Mouse (Mus musculus) lung, postnatal 4 days (tissue): ENCODE measurements around the gene Ahnak.
"Not testable (repeated sequence)": the region's sequence is repeated elsewhere in the genome, so short reads cannot be mapped to it uniquely, and the experiment has no call there.

Source experiments
- DNase-seq, 2 experiments: peaks; one replicate each; pipeline ENCODE4 v3.0.0; 2021

The Ahnak gene

DNA sequence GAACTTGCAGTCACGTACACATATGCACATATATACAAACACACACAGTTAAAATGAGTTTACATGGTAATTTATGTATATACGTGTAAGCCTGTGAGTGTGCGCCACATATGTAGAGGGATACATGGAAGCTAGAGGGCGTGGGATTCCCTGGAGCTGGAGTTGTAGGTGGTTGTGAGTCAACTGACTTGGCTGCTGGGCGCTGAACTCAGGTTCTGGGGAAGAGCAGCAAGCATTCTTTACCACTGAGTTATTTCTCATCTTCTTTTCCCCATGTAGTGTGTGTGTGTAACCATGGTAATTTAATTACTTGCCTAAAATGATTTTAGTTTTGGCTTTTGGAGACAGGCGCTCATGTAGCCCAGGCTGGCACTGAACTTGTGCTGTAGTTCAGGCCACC, 7.5 kb downstream of the Ahnak start:
- no peak for DNase-seq

- peak; percentile 91 to 95 for DNase-seq
Measured at GRCm38 (mm10) chr19:8997546-8997945, 8.5 kb downstream of the Ahnak start.

GRCm38 (mm10) chr19:8998546-8998945, 9.5 kb downstream of the Ahnak start:
- peak in 1 of 2 experiments; percentile 11 for DNase-seq

DNA sequence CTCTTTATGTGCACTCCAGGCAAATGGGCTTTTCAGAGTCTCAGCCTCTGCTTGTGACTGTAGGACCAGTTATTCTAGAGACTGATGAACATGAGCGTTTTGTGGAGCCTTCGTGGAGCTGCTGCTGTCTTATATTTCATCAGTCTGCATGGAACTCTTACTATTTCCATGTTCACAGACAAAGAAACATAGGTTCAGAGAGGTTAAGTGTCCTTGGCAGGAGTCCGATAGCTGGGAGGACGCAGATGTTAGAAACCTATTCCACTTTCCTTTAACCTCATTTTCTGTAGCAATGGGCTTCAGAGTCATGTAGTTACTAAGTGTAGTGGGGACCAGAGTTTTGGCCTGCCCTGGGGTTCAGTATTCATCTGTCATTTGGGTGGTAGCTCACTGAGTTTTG, 10.1 kb downstream of the Ahnak start:
- DNase-seq, result peak in 1 of 2 experiments; percentile 5

- DNase-seq, result not testable (repeated sequence)
Measured at GRCm38 (mm10) chr19:9006915-9007314, 17.8 kb downstream of the Ahnak start.

GRCm38 (mm10) chr19:9019298-9019697, 30.2 kb downstream of the Ahnak start:
- no peak for DNase-seq

DNA sequence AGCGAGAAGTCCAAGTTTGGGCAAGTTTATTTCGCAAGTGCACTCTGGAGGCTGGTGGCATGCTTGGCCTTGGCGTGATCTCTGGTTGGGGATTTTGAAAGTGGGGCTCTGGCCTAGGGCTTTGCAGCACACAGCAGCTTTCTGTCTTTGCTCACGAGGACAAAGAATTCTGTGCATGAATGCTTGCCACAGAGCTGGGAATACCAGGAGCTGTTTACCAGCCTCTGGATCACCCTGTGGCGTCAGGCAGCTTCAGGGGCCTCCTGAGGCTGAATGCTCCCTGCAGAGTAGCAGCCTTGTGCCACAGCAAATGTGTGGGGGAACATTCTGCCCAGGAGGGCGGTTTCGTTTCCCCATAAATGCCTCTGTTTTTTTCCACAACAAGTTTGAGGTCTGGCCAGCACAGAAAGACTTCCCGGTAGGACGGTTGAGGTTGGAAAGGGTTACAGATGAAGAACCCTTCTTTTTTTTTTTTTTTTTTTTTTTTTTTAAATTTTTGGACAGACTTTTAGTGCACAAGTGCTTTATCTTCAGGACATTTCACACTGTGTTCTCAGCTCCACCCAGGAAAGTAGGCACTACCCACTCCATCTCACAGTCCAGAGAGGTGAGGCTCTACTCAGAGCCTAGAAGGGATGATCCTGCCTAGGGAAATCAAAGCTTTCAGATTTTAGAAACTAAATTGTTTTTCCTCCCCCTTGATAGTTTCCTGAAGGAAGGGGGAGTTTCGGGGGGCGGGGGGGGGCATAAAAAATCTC, 34.1 kb downstream of the Ahnak start:
- peak; percentile 57 to 60 for DNase-seq

DNA sequence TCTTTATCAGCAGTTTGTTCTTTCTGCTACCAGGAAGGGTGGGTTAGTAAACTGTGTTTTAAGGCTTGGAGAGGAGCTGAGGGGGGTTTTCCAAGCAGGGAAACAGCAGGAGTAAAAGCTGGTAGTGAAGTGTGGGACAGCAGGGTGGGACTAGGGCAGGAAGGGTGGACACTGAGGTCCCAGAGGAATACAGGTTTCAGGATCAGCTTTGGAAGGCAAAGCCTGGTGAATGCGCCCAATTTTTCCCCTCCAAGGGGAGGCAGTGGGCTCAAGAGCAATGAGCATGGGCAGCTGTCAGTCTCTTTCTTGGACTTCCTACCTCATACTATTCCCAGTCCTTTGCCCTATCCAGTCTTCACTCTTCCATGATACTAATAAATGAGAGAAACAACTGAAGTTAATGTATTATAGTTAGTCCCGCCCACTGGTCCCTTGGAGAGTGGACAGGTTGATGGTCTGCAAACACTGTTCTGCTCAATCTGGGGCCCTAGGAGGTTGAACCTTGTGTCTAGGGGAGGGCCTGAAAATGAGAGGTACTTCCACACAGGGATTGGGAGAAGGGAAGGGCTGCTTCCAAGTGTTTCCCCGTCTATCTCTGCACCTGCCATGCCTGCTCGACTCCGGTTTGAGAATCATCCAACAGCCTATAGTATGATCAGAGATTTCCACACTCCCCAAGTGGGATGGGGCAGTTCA, 36.6 kb downstream of the Ahnak start:
- DNase-seq, result no peak

DNA sequence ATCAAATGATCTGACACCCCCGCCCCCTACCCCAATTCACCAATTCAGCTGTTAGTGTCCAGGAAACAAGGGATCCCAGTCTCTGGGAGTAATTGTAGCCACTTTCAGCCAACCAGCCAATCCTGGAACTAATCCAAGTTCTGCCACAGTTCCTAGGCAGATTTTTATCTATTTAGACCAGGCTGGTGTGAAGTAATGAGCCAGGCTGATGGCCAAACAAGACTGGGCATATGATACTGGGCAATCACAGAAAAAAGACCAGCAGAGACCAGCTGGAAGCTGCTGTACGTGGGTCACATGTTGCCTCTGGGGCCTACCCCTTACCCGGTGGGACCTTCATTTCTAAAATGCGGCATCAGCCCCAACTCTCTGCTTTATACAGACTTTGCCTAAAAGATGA, 37.5 kb downstream of the Ahnak start:
- no peak for DNase-seq

DNA sequence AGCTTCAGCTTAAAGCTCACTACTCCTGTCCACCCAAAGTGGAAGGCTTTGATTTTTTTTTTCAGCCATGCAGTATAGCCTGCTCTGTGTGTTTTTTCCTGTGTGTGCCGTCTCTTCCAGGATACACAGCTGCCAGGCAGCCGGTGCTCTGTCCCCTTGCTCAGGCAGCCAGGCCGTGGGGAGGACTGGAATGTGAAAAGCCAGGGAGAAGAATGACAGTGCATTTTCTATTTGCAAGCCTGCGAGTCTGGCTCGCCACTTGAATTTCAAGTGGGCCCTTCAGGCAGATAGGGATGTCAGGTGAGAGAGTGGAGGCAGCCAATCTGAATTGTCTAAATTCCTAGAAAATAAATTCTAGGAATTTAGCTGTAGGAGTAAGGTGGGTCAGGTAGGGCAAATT, 38.7 kb downstream of the Ahnak start:
- DNase-seq, result peak; percentile 72 to 87

DNA sequence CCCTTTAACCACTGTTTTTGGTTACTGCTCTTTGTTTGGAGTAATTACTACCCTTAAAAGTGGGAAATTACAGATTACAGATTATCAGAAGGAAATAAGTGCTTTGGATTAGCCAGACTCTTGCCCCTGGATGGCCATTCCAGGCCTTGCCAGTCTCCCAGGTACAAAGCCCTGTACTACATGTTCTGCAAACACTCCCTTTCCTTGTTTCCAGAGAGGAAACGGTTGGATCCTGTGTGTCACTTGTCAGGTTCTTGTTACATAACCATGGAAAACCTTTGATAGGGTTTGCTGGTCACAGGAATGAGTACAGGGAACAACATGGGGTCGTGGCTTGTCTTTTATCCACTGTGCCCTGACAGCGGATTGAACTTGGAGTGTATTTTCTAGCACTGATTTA, 39.3 kb downstream of the Ahnak start:
- DNase-seq, result no peak

DNA sequence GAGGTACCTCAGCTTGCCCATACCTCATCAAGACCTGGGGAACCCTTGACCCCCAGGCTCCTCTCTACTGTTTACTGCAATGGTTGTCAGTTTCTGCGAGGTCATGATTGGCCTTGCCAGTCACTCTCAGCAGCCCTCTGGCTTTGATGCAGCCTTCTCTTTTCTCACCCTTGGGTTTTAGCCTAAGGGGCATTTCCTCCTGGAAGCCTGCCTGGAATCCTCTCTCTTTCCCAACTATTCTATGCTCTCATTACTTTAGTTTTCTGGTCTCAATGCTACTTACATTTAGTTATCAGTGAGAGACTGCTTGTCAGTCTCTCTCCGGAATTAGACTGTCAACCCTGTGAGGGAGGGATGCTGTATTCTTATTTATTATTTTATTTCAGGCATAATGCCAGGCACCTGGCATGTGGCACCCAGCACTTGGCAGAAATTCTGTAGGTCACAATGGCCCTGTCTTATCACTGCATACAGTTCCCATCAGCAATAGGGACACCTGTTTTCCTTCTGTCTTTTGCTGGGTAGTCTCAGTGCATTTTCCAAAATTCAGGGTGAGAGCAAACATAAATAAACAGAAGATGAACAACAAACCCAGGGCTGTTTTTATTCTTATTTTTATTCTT, 40.7 kb downstream of the Ahnak start:
- DNase-seq, result no peak

GRCm38 (mm10) chr19:9032502-9033129, 43.5 kb downstream of the Ahnak start:
- no peak for DNase-seq

DNA sequence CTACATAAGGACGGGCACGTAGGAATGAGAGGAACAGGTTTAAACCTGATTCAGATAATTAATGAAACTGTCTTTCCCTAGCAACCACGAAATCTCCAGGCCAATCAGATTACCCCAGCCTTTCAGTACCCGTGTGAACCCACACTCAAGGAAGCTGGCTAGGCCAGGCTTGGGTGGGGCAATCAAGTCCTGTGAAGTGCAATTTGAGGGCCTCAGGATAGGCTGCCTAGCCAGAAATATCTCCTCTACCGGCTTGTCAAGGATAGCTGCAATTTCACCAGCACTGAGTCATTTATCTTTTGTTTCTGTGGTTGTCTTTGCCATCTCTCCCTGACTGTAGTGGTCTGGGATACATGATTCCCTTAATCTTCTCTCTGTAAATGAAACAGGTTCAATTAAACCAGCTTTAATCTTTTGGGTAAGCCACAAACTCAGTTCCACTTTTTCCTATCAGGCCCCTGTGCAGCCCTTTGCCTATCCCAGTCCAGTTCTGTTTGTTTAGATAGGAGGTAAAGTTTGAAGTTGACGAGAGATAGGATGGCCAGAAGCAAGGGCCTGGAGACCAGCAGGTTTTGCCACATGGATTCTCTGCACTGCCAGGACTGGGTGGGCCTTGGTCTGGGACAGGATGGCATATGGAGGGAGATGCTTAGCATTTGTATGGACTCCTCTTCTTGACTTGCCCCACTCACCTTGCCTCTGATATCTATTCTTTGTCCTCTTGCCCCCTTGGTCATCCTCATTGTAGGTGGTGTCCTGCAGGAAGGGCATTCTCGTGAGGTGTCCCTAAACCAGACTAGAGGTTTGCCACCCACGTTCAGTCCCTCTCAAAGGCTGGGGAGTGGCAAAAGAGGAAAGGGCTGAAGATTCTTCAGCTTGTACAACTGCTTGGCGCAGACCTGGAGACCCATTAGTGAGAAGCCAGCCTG, 44.6 kb downstream of the Ahnak start:
- DNase-seq, result peak; percentile 39 to 68

- DNase-seq, result no peak
Measured at GRCm38 (mm10) chr19:9034480-9034879, 45.4 kb downstream of the Ahnak start.

- DNase-seq, result no peak
Measured at GRCm38 (mm10) chr19:9035101-9035500, 46.0 kb downstream of the Ahnak start.

- DNase-seq, result no peak
Measured at GRCm38 (mm10) chr19:9038136-9038535, 49.1 kb downstream of the Ahnak start.

- DNase-seq, result no peak
Measured at GRCm38 (mm10) chr19:9039266-9039665, 50.2 kb downstream of the Ahnak start.

- no peak for DNase-seq
Measured at GRCm38 (mm10) chr19:9039928-9040327, 50.8 kb downstream of the Ahnak start.

GRCm38 (mm10) chr19:9040649-9041048, 51.6 kb downstream of the Ahnak start:
- DNase-seq, result no peak

DNA sequence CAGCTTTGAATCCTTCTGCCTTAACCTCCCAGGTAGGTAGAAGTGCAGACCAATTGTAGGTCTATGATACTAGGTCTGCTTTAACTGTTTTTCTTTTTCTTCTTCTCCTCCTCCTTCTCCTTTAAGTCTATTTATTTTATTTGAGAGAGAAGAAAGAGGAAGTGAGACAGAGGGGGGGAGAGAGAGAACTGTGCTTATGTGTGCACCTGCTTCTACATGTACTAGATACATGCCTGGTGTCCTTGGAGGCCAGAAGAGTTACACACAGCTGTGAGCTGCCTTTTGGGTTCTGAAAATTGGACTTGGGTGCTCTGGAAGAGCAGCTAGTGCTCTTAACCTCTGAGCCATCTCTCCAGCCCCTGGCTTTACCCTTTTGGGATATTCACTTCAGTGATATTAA, 52.0 kb downstream of the Ahnak start:
- no peak for DNase-seq

DNA sequence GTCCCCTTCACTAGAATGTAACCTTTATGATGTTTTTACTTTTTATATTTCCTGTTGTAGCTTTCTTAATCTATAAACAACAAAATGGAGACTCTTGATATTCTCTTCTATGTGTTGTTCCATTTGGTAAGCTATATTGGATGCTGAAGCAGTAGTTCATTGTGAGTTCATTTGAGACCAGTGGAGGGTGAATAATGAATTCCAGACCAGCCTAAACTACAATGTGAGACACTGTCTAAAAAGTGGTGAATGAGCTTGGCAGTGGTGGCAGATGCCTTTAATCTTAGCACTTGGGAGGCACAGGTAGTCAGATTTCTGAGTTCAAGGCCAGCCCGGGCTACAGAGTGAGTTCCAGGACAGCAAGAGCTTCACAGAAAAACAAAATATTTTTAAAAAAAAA, 54.0 kb downstream of the Ahnak start:
- DNase-seq, result no peak
